Mouse (Mus musculus) midbrain, embryonic 16.5 days (tissue): ENCODE measurements around the gene Bcl2. TPM values are rescaled to one million over a fixed set of nuclear protein-coding genes. Genes with fewer than 3 reads are reported as not detected.

ENCODE experiments used
- ATAC-seq: fragments of 200-750 bp; cut with Nextera tagmentation; 2 replicates; pipeline ENCODE4 v1.8.0; 2017; ENCODE audit warnings: moderate TSS enrichment
- H3K27ac ChIP-seq: fragments of 300-500 bp; sonication (generic); 2 replicates; pipeline ENCODE4 v1.5.1; 2014; ENCODE audit warnings: mild to moderate bottlenecking, low read length, mixed read lengths
- H3K27me3 ChIP-seq: fragments of 300-500 bp; sonication (generic); 2 replicates; pipeline ENCODE4 v1.6.1; 2014; ENCODE audit warnings: low read depth, low read length, mixed read lengths; ENCODE audit not compliant: control insufficient read depth, insufficient read depth
- H3K36me3 ChIP-seq: fragments of 300-500 bp; sonication (generic); 2 replicates; pipeline ENCODE4 v1.6.1; 2014; ENCODE audit warnings: mild to moderate bottlenecking, low read length, moderate library complexity, mixed read lengths; ENCODE audit not compliant: control insufficient read depth, insufficient read depth
- H3K4me1 ChIP-seq: fragments of 300-500 bp; sonication (generic); 2 replicates; pipeline ENCODE4 v1.6.1; 2014; ENCODE audit warnings: mild to moderate bottlenecking, low read length, mixed read lengths; ENCODE audit not compliant: control insufficient read depth, insufficient read depth
- H3K4me2 ChIP-seq: fragments of 300-500 bp; sonication (generic); 2 replicates; pipeline ENCODE4 v1.6.1; 2014; ENCODE audit warnings: mild to moderate bottlenecking, low read length, mixed read lengths
- H3K4me3 ChIP-seq: fragments of 300-500 bp; sonication (generic); 2 replicates; pipeline ENCODE4 v1.5.1; 2014; ENCODE audit warnings: low read depth, mild to moderate bottlenecking, low read length, moderate library complexity, mixed read lengths
- H3K9ac ChIP-seq: fragments of 300-500 bp; sonication (generic); 2 replicates; pipeline ENCODE4 v1.6.1; 2014; ENCODE audit warnings: low read depth, low read length, mixed read lengths
- H3K9me3 ChIP-seq: fragments of 300-500 bp; sonication (generic); replicated peaks from 2 replicates; pipeline ENCODE4 v1.6.1; 2014; ENCODE audit warnings: mild to moderate bottlenecking, low read length, mixed read lengths; ENCODE audit not compliant: control insufficient read depth, poor library complexity, severe bottlenecking
- WGBS: fragments of 180-500 bp; shearing (Covaris S2); extraction: QIAGEN DNeasy Blood & Tissue Kit; methylation state at CpG from one replicate; pipeline ENCODE4 v1.1.7; 2014; 5-methylcytosine and 5-hydroxymethylcytosine counted together
- polyA plus RNA-seq: library from polyadenylated mRNA; unstranded; fragments of >200 nt; fragmentation: Nextera tagmentation; extraction: Ambion mirVana; gene quantifications from 2 replicates; pipeline ENCODE4 v1.2.1, GENCODE M21; 2015

Gene Bcl2
- polyA plus RNA-seq, 1 experiment from 2014 or later = 16.2 TPM

DNA sequence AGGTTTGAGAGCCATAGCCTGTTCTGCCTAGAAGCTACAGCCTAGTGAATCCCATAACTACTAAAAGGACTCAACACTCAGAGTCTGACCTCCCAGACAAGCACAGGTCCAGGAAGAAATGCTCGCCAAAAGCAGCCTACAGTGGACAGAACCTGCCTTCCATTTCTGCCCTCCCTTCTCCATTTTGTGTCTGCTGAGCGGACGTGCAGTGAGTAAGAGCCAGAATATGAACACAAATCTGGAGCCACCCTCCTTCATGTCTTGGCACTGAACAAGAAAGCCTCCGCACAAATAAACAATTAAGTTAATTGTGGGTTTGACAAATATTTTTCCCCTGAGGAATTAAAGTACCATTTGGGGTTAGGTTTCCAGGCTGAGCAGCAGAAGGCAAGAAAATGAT is 148.8 kb downstream of the Bcl2 start:
- WGBS = 92% methylated on average over 4 of the region's 4 CpGs
- Histone ChIP-seq H3K4me2 (no peak overlapping the region), H3K4me1 (no peaks in the 10 kb centered on the region), H3K36me3 (no peaks in the 10 kb centered on the region), H3K9ac (no peak overlapping the region), H3K4me3 (no peak overlapping the region), H3K27me3 (no peaks in the 10 kb centered on the region), H3K27ac (no peak overlapping the region), H3K9me3 (no peaks in the 10 kb centered on the region)
- ATAC-seq = no peak

DNA sequence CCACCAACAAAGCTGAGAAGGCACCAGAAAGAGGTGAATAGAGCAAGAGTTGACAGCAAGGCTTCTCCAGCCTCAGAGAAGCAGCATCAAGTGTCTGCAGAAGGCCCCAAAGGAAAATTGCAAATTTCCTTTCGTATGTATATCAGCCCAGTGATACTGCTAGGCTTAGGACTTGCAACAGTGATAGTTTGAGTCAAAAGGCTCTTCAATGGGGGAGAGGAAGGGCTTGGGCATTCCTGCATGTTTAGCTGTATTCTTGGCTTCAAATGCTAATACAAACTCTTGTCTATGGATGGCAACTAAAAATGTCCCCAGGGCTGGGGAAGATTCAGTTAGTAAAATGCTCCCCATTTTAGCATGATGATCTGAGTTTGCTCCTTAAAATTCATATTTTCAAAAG is 149.6 kb downstream of the Bcl2 start:
- no peaks in the 10 kb centered on the region for H3K4me1 ChIP-seq
- ATAC-seq = no peak
- H3K4me3 ChIP-seq = no peak overlapping the region
- no peak overlapping the region for H3K27ac ChIP-seq
- no peaks in the 10 kb centered on the region for H3K27me3 ChIP-seq
- H3K36me3 ChIP-seq = no peaks in the 10 kb centered on the region
- H3K9ac ChIP-seq = no peak overlapping the region
- no peak overlapping the region for H3K4me2 ChIP-seq
- WGBS = 63% methylated on average over 1 of the region's 1 CpGs
- H3K9me3 ChIP-seq = no peaks in the 10 kb centered on the region

DNA sequence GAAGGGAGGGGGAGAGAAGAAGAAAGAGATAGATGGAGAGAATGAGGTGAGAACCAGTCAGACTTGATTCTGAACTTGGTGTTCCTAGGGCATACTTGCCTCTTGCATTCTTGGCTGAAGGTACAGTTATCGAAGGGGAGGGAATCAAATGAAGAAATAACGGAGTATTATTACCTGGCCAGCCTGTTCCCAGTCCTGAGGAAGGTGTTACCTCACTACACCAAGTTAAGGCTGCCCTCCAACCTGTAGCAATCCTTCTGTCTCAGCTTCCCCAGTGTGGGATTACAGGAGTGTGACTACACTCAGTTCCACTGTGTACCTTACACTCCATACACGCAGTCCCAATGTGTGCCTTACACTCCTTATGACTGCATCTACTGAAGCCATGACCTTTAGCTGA is 151.3 kb downstream of the Bcl2 start:
- H3K9ac ChIP-seq = no peak overlapping the region
- no peak overlapping the region for H3K4me3 ChIP-seq
- H3K36me3 ChIP-seq = no peaks in the 10 kb centered on the region
- no peaks in the 10 kb centered on the region for H3K27me3 ChIP-seq
- no peaks in the 10 kb centered on the region for H3K4me1 ChIP-seq
- no peak for ATAC-seq
- H3K9me3 ChIP-seq = no peaks in the 10 kb centered on the region
- WGBS = 95% methylated on average over 3 of the region's 3 CpGs
- no peak overlapping the region for H3K4me2 ChIP-seq
- no peak overlapping the region for H3K27ac ChIP-seq

DNA sequence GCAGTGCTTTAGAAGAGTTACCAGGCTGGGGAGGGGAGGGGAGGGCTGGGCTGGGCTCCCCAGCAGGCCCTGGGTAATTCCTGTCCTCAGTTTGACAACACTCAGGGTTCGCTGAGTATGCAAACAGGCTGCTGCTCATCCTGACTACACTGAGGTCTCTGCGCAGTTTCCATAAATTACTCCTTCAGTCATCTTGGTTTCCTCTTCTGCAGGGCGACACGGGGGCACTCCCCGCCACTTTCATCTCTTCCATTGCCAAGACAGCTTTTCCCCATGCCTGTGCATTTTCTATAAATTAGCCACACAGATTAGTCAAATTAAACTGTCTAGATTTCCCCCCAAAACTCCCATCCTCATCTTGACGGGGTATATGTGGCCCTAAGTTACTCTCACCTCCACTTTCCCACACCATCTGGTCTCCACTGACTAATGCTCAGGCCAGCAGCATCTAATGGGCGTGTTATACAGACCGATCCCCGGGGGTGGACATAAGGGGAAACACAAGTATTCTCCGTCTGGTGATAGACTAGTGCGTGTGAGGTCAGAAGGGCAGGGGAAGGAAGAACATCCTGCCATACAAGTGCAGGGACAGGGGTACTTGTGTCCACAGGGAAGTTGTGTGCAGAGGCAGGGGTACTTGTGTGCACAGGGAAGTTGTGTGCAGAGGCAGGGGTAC is 152.9 kb downstream of the Bcl2 start:
- no peaks in the 10 kb centered on the region for H3K36me3 ChIP-seq
- H3K27ac ChIP-seq = no peak overlapping the region
- ATAC-seq = no peak
- no peak overlapping the region for H3K4me2 ChIP-seq
- 72% methylated on average over 11 of the region's 11 CpGs for WGBS
- H3K4me1 ChIP-seq = no peaks in the 10 kb centered on the region
- H3K27me3 ChIP-seq = no peaks in the 10 kb centered on the region
- no peaks in the 10 kb centered on the region for H3K9me3 ChIP-seq
- no peak overlapping the region for H3K9ac ChIP-seq
- H3K4me3 ChIP-seq = no peak overlapping the region

DNA sequence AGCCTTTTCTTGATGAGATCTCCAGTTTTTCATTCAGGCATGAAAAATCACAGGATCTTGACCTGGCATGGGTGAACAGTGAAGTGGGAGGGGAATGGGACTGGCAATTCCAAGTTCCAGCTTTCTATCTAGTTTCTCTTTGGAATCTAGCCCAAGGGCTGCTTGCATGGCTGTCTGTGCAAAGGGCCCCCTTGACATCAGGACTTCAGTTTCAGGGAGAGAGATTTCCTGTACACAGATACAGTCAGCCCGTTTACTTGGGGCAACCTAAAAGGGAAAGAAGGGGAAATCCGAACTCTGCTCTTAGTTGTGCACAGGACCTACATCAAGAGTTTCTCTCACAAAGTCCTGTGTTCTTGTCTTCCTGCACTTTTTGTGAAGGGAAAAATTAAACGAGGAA is 154.0 kb downstream of the Bcl2 start:
- H3K4me1 ChIP-seq = no peaks in the 10 kb centered on the region
- H3K27ac ChIP-seq = no peak overlapping the region
- 80% methylated on average over 3 of the region's 3 CpGs for WGBS
- H3K27me3 ChIP-seq = no peaks in the 10 kb centered on the region
- H3K9me3 ChIP-seq = no peaks in the 10 kb centered on the region
- no peak overlapping the region for H3K9ac ChIP-seq
- ATAC-seq = no peak
- H3K4me3 ChIP-seq = no peak overlapping the region
- no peak overlapping the region for H3K4me2 ChIP-seq
- H3K36me3 ChIP-seq = no peaks in the 10 kb centered on the region

DNA sequence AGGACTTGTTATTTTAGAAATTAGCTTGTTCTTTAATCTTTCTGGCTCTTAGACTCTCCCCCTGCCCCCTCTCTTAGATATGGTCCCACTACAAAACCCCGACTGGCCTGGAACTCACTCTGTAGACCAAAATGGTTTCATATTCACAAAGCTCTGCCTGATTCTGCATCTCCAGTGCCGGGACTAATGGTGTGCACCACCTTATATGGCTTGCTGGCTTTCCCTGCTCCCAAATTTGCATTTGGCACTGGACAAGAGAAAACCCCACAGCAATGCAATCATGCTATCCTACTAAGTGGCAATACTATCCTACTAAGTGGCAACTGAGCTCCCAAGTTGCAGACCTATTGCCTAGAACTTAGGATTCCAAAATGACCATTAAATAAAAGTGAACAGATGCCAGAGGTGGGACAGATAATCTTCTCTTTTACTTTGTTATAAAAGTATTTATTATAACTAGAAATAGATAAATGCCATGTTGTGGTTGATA is 154.9 kb downstream of the Bcl2 start:
- Histone ChIP-seq H3K9me3 (no peaks in the 10 kb centered on the region), H3K36me3 (no peaks in the 10 kb centered on the region), H3K4me2 (no peak overlapping the region), H3K4me3 (no peak overlapping the region), H3K27ac (no peak overlapping the region), H3K9ac (no peak overlapping the region), H3K4me1 (no peaks in the 10 kb centered on the region), H3K27me3 (no peaks in the 10 kb centered on the region)
- no peak for ATAC-seq
- 86% methylated on average over 2 of the region's 2 CpGs for WGBS

DNA sequence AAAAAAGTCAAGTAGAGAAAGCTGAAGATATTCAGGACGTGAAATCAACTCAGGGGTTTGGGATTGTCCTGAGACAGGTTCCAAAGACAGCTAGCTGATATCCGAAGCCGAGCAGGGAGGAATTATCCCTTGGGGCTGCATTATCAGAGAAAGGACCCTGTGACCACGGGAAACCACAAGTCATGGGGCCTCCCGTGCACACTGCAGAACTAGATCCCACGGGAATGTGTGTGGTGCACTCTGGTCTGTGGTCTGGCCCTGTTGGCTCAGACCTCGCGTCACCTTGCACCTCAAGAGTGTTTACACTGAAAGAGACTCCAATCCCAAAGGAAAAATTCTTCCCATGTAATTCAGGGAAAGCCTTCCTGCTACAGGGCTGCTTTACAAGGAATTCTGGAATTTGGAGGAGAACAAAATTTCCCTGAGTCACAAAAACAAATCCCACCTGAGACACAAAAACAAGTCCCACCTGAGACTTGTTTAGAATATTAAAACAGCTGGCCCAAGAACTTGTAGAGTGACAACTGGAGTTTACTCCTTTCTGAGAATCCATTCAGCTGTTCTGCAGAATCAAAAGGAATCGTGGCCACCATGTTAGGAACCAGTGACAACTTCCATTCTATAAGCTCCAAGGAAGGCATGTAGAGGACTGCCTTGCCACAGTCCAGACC is 158.4 kb downstream of the Bcl2 start:
- no peak overlapping the region for H3K9ac ChIP-seq
- H3K4me3 ChIP-seq = no peak overlapping the region
- no peak for ATAC-seq
- H3K4me2 ChIP-seq = no peak overlapping the region
- no peaks in the 10 kb centered on the region for H3K27me3 ChIP-seq
- 86% methylated on average over 9 of the region's 9 CpGs for WGBS
- no peaks in the 10 kb centered on the region for H3K36me3 ChIP-seq
- no peaks in the 10 kb centered on the region for H3K9me3 ChIP-seq
- H3K4me1 ChIP-seq = no peaks in the 10 kb centered on the region
- no peak overlapping the region for H3K27ac ChIP-seq

DNA sequence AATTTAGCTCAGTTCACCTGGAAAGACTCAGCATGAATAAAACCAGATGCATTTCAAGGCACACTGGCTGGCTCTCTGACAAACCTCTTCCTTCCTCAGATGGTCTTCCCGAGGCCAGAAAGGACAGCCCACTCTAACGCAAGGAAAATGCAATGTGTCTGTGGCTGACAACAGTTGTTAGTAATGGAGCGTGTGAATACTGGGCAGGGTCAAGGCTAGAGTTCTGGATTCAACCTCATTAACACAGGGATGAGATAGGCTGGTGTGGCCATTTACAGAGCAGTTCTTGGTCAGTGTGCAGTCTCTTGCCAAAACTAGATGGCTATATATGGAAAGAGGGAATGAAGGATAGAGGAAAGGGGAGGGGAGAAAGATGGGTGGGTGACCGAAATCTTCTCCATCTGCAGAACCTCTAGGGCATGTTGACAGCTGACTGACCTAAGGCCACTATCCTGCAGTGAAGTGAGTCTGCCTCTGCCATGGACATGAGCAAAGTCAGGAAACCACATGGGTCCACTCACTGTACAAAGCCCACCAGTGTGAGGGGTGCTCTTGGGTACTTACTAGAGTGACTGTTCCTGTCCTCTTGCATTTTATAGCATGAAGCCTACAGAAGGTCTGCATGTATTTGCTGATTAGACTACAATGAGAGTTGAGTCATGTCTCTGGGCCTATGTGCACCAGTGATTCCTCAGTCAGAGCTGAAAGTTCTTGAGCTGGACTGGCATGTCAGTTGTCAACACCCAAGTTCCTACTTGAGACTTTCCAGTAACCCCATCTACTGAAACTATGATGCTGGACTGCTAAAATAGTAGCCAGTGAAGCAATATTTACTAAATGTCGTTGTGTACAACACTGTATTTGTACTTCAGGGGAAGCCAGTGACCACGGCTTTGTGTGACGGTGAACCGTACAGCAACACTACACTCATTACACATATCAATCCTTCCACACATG is 159.9 kb downstream of the Bcl2 start:
- Histone ChIP-seq H3K9me3 (no peaks in the 10 kb centered on the region), H3K36me3 (no peaks in the 10 kb centered on the region), H3K4me1 (no peaks in the 10 kb centered on the region), H3K27me3 (no peaks in the 10 kb centered on the region), H3K9ac (no peak overlapping the region), H3K27ac (no peak overlapping the region), H3K4me3 (no peak overlapping the region), H3K4me2 (no peak overlapping the region)
- no peak for ATAC-seq
- WGBS = 91% methylated on average over 8 of the region's 8 CpGs

DNA sequence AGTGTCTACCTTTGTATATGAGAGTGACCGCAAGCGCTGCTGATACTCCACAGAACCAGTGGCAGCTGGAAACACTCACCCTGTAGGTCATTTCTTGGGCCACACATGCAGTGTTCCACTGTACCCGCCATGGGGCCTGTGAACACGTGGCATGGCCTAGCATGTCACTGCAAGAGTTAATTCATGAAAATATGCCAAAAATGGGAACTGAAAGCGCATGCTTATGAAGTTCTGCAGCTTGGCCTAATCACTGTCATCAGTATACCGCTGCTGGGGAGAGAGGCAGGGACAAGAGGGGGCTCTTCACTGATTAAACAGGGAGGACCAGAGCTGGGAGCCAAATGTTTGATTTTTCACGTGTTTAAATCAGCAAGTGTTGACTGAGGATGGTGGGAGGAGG is 161.2 kb downstream of the Bcl2 start:
- 76% methylated on average over 7 of the region's 7 CpGs for WGBS
- H3K36me3 ChIP-seq = no peaks in the 10 kb centered on the region
- ATAC-seq = no peak

More for the DNA sequence above, 161.2 kb downstream of the Bcl2 start:
- Histone ChIP-seq H3K4me1 (no peaks in the 10 kb centered on the region), H3K27ac (no peak overlapping the region), H3K4me3 (no peak overlapping the region), H3K9me3 (no peaks in the 10 kb centered on the region), H3K9ac (no peak overlapping the region), H3K27me3 (no peaks in the 10 kb centered on the region), H3K4me2 (no peak overlapping the region)
